Mouse (Mus musculus) midbrain, embryonic 12.5 days (tissue): ENCODE measurements around the gene Ly6g5b. TPM values are rescaled to one million over a fixed set of nuclear protein-coding genes. Genes with fewer than 3 reads are reported as not detected.

Experiments
- ATAC-seq: fragments of 200-750 bp; cut with Nextera tagmentation; 2 replicates; pipeline ENCODE4 v1.8.0; 2017; ENCODE audit warnings: low read depth, moderate TSS enrichment, moderate library complexity; ENCODE audit not compliant: low FRiP score
- H3K27ac ChIP-seq: fragments of 300-500 bp; sonication (generic); replicated peaks from 2 replicates; pipeline ENCODE4 v1.5.1; 2016; ENCODE audit warnings: mild to moderate bottlenecking
- H3K27me3 ChIP-seq: fragments of 300-500 bp; sonication (generic); 2 replicates; pipeline ENCODE4 v1.6.1; 2016; ENCODE audit warnings: mild to moderate bottlenecking
- H3K36me3 ChIP-seq: fragments of 300-500 bp; sonication (generic); 2 replicates; pipeline ENCODE4 v1.6.1; 2016
- H3K4me1 ChIP-seq: fragments of 300-500 bp; sonication (generic); 2 replicates; pipeline ENCODE4 v1.6.1; 2016
- H3K4me2 ChIP-seq: fragments of 300-500 bp; sonication (generic); replicated peaks from 2 replicates; pipeline ENCODE4 v1.6.1; 2016; ENCODE audit warnings: mild to moderate bottlenecking, moderate library complexity
- H3K4me3 ChIP-seq: fragments of 300-500 bp; sonication (generic); 2 replicates; pipeline ENCODE4 v1.5.1; 2016; ENCODE audit warnings: mild to moderate bottlenecking
- H3K9ac ChIP-seq: fragments of 300-500 bp; sonication (generic); replicated peaks from 2 replicates; pipeline ENCODE4 v1.6.1; 2016; ENCODE audit warnings: mild to moderate bottlenecking, moderate library complexity
- H3K9me3 ChIP-seq: fragments of 300-500 bp; sonication (generic); 2 replicates; pipeline ENCODE4 v1.6.1; 2016; ENCODE audit warnings: mild to moderate bottlenecking
- WGBS: fragments of 180-500 bp; shearing (Covaris S2); methylation state at CpG from one replicate; pipeline ENCODE4 v1.1.7; 2016; 5-methylcytosine and 5-hydroxymethylcytosine counted together
- polyA plus RNA-seq: library from polyadenylated mRNA; unstranded; fragments of >200 nt; fragmentation: Nextera tagmentation; extraction: Ambion mirVana; gene quantifications from 2 replicates; pipeline ENCODE4 v1.2.1, GENCODE M21; 2016

Gene Ly6g5b
- polyA plus RNA-seq, 1 experiment from 2014 or later, result 1.5 TPM

DNA sequence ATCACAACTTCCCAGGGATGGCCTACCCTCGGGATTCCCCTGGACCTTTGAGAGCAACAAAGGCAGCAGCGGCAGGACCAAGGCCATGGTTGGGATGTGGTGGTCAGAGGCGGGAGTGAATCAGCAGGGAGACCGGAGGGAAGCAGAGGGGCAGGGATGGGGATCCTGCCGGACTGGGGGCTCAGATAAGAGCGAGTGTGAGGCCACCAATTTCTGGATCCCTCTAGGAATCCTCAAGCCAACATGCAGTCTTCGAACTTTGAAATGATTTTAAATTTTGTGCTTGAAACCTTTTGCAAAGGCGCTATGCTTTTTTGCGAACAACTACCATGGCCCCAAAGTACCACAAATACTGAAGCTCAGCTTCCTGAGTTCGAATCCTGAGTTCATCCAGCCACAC lies 49.1 kb downstream of the Ly6g5b start, which contains the start of gene Mpig6b:
TSS of gene Mpig6b (minus strand) at position 101 of the 400 bp plus-strand sequence.
- no peak for ATAC-seq
- Histone ChIP-seq H3K36me3 (peaks cover 22% of the 10 kb centered on the region), H3K9ac (peak within 1 kb of the TSS; percentile 44; the same call in 1 of the 2 replicates), H3K9me3 (no peaks in the 10 kb centered on the region), H3K27me3 (peaks cover 48% of the 10 kb centered on the region), H3K4me2 (peak within 1 kb of the TSS; percentile 55), H3K4me1 (peaks cover 27% of the 10 kb centered on the region), H3K4me3 (peak within 1 kb of the TSS; percentile 31), H3K27ac (no peak within 1 kb of the TSS)
- WGBS, result 45% methylated on average over 10 of the region's 10 CpGs

DNA sequence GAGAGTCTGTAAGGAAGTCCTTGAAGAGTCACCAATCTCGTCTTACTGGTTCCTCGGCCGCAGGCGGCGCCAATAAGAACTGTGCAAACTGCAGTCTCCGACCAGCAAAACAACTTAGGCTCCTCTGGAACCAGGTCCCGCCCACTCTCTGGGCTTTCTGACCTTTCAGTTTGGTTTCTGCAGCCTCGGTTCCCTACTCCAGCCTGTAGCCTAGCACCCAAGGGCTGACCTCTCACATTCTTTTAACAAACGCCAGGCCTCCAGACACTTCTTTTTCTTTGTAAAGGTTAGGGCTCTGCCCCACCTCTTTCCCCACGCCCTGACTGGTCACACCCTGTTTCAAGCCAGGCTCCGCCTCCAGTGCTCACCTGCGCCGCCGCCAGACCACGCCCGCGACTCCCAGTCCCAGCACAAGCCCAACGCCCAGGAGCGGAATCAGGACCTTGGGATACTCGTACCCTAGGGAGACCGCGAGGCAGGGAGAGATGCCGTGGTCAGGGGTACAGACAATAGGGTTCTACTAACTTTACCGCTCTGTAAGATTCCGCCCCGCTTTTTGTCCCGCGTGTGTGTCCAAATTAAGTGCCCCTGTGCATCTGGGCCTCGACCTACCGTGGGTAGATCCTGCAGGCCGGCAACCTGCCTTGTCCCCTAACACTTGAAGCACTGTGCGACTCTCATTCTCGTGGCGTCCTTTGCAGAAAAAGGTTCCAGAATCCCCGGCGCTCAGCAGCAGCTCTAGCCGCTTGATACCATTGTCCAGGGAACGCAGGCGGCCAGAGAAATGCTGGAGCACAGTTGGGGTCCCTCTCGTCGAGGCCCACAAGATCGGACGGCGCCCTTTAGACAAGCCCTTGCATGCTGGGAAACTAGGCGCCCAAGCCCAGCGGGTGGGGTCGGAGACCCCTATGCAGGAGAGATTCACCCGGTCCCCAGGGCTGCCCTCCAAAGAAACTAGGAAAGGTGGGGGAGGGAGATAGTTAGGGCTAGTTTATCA lies 50.0 kb downstream of the Ly6g5b start, which contains the start of gene Ly6g6c:
TSS of gene Ly6g6c (plus strand) at position 438 of the 997 bp plus-strand sequence.
- under 1% methylated on average over 48 of the region's 48 CpGs for WGBS
- peak within 1 kb of the TSS; percentile 31 for H3K4me3 ChIP-seq
- H3K9me3 ChIP-seq, result no peaks in the 10 kb centered on the region
- peak within 1 kb of the TSS; percentile 55 for H3K4me2 ChIP-seq
- H3K36me3 ChIP-seq, result peaks cover 30% of the 10 kb centered on the region
- H3K27ac ChIP-seq, result peak within 1 kb of the TSS; percentile 22; the same call in 1 of the 2 replicates
- peaks cover 48% of the 10 kb centered on the region for H3K27me3 ChIP-seq
- peak within 1 kb of the TSS; percentile 47 for H3K9ac ChIP-seq
- no peak for ATAC-seq
- peaks cover 36% of the 10 kb centered on the region for H3K4me1 ChIP-seq

DNA sequence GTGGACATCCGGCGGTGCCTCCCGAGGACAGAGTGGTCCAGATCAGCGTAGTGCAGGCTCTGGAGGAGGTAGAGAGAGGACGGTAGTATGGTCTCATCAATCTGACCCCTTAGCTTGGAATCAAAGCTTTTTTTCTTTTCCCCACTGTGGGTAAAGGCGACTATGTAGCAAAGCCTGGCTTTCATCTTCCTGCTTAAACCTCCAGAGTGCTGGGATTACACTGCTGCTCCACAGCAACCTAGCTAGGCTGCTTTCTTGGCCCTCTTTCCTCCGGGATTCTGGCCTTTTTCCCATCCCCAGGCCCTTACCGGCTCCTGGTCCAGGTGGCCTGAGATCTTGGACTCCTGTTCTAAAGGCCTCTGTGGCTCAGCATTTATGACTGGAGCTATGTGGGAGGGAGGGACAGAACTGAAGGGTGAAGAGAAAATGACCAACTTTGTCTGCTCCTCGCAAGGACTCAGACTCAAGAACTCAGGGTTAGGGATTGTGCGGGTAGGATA lies 50.8 kb downstream of the Ly6g5b start:
- H3K9ac ChIP-seq, result peak overlapping the region; percentile 47
- peak overlapping the region; percentile 55 for H3K4me2 ChIP-seq
- ATAC-seq, result no peak
- peaks cover 32% of the 10 kb centered on the region for H3K36me3 ChIP-seq
- 38% methylated on average over 10 of the region's 10 CpGs for WGBS
- H3K27me3 ChIP-seq, result peaks cover 48% of the 10 kb centered on the region
- H3K4me1 ChIP-seq, result peaks cover 41% of the 10 kb centered on the region
- H3K4me3 ChIP-seq, result no peak overlapping the region
- H3K9me3 ChIP-seq, result no peaks in the 10 kb centered on the region
- peak overlapping the region; percentile 22; the same call in 1 of the 2 replicates for H3K27ac ChIP-seq

Other genes starting within 250 kb of the Ly6g5b start
- 11.4 and 15.1 TPM in 2 replicates for gene Zbtb12, start 235.9 kb downstream of the Ly6g5b start, polyA plus RNA-seq
- not detected in 2 replicates for gene Gm20547, start 233.4 kb downstream of the Ly6g5b start, polyA plus RNA-seq
- gene C2, start 217.2 kb downstream of the Ly6g5b start, polyA plus RNA-seq, result 0.86 and 2.1 TPM in 2 replicates
- 113 and 120 TPM in 2 replicates for gene Ehmt2, start 217.0 kb downstream of the Ly6g5b start, polyA plus RNA-seq
- 0.08 and 0.13 TPM in 2 replicates for gene Slc44a4, start 201.0 kb downstream of the Ly6g5b start, polyA plus RNA-seq
- gene Neu1, start 184.2 kb downstream of the Ly6g5b start, polyA plus RNA-seq, result 20.4 and 20.7 TPM in 2 replicates
- 0.22 TPM in 1 of 2 replicates, not detected in the other for gene Hspa1b, start 156.2 kb downstream of the Ly6g5b start, polyA plus RNA-seq
- not detected in 2 replicates for gene Gm20481, start 145.5 kb downstream of the Ly6g5b start, polyA plus RNA-seq
- gene Hspa1a, start 143.3 kb downstream of the Ly6g5b start, polyA plus RNA-seq, result 2.3 and 2.8 TPM in 2 replicates
- gene Hspa1l, start 142.7 kb downstream of the Ly6g5b start, polyA plus RNA-seq, result 1.1 and 1.7 TPM in 2 replicates
- gene Lsm2, start 133.6 kb downstream of the Ly6g5b start, polyA plus RNA-seq, result 188 and 202 TPM in 2 replicates
- gene Vars, start 114.4 kb downstream of the Ly6g5b start, polyA plus RNA-seq, result 139 and 142 TPM in 2 replicates
- 0.14 and 0.23 TPM in 2 replicates for gene Vwa7, start 98.8 kb downstream of the Ly6g5b start, polyA plus RNA-seq
- gene Sapcd1, start 87.4 kb downstream of the Ly6g5b start, polyA plus RNA-seq, result 5.2 and 6.8 TPM in 2 replicates
- 6.9 and 7.6 TPM in 2 replicates for gene Msh5, start 68.7 kb downstream of the Ly6g5b start, polyA plus RNA-seq
- gene Clic1, start 65.5 kb downstream of the Ly6g5b start, polyA plus RNA-seq, result 145 and 165 TPM in 2 replicates
- 595 and 615 TPM in 2 replicates for gene Ddah2, start 56.4 kb downstream of the Ly6g5b start, polyA plus RNA-seq
- gene Ly6g6c, start 50.0 kb downstream of the Ly6g5b start, polyA plus RNA-seq, result not detected in 2 replicates
- 0.52 and 0.93 TPM in 2 replicates for gene Mpig6b, start 49.2 kb downstream of the Ly6g5b start, polyA plus RNA-seq
- gene Ly6g6e, start 38.5 kb downstream of the Ly6g5b start, polyA plus RNA-seq, result 0.24 TPM in 1 of 2 replicates, not detected in the other
- gene Ly6g6d, start 37.4 kb downstream of the Ly6g5b start, polyA plus RNA-seq, result 1.1 and 1.7 TPM in 2 replicates
- gene Ly6g6f, start 29.8 kb downstream of the Ly6g5b start, polyA plus RNA-seq, result 0.47 TPM in 2 replicates
- 69.0 and 72.3 TPM in 2 replicates for gene Abhd16a, start 26.2 kb downstream of the Ly6g5b start, polyA plus RNA-seq
- gene Ly6g5c, start 7.1 kb downstream of the Ly6g5b start, polyA plus RNA-seq, result not detected in 2 replicates
- gene Gpank1, start 6.0 kb upstream of the Ly6g5b start, polyA plus RNA-seq, result 22.2 and 26.4 TPM in 2 replicates
- 279 TPM in 2 replicates for gene Csnk2b, start 6.6 kb upstream of the Ly6g5b start, polyA plus RNA-seq
- 8.0 and 9.1 TPM in 2 replicates for gene D17H6S53E, start 10.9 kb upstream of the Ly6g5b start, polyA plus RNA-seq
- gene Apom, start 16.6 kb upstream of the Ly6g5b start, polyA plus RNA-seq, result 0.65 and 1.5 TPM in 2 replicates
- gene Bag6, start 19.8 kb upstream of the Ly6g5b start, polyA plus RNA-seq, result 84.0 and 95.3 TPM in 2 replicates
- 236 and 239 TPM in 2 replicates for gene Prrc2a, start 49.5 kb upstream of the Ly6g5b start, polyA plus RNA-seq
- 7.7 and 8.2 TPM in 2 replicates for gene Aif1, start 60.6 kb upstream of the Ly6g5b start, polyA plus RNA-seq
- gene Lst1, start 73.0 kb upstream of the Ly6g5b start, polyA plus RNA-seq, result 4.7 and 9.9 TPM in 2 replicates
- 0.48 and 0.62 TPM in 2 replicates for gene Ltb, start 79.0 kb upstream of the Ly6g5b start, polyA plus RNA-seq
- not detected in 2 replicates for gene Tnf, start 86.6 kb upstream of the Ly6g5b start, polyA plus RNA-seq
- gene Lta, start 89.9 kb upstream of the Ly6g5b start, polyA plus RNA-seq, result not detected in 2 replicates
- 0.38 TPM in 1 of 2 replicates, not detected in the other for gene Gm16181, start 105.4 kb upstream of the Ly6g5b start, polyA plus RNA-seq
- 18.8 and 19.6 TPM in 2 replicates for gene Atp6v1g2, start 118.2 kb upstream of the Ly6g5b start, polyA plus RNA-seq
- gene Nfkbil1, start 120.4 kb upstream of the Ly6g5b start, polyA plus RNA-seq, result 10.9 and 11.4 TPM in 2 replicates
- 565 and 579 TPM in 2 replicates for gene Ddx39b, start 126.3 kb upstream of the Ly6g5b start, polyA plus RNA-seq
- gene H2-D1, start 147.3 kb upstream of the Ly6g5b start, polyA plus RNA-seq, result 45.5 and 47.8 TPM in 2 replicates
- gene H2-Q1, start 205.0 kb upstream of the Ly6g5b start, polyA plus RNA-seq, result 0.08 and 0.17 TPM in 2 replicates
- 0.15 and 0.20 TPM in 2 replicates for gene H2-Q2, start 226.8 kb upstream of the Ly6g5b start, polyA plus RNA-seq